Mouse (Mus musculus) left cerebral cortex, postnatal 36 days (tissue): ENCODE results near the gene Rfx2. TPM values are rescaled to one million over a fixed set of nuclear protein-coding genes. Genes with fewer than 3 reads are reported as not detected.

Experiments
- DNase-seq, 2 experiments: peaks; one replicate each; pipeline ENCODE4 v3.0.0; 2021 to 2022; ENCODE audit warnings: low spot score in 2 of 2, mixed read lengths in 1 of 2
- intact Hi-C: fragments of 180-260 bp; cut with DNase I; formaldehyde crosslinking; loops from one replicate; pipeline ENCODE4 v1.15.1; 2025
- total RNA-seq, 2 experiments: library from RNA; stranded (reverse); gene quantifications; 2 replicates each; pipeline ENCODE4 v1.2.3; 2021

Rfx2 gene
- total RNA-seq, 2 experiments from 2014 or later: 2.7 to 2.9 TPM

GRCm38 (mm10) chr17:56793614-56794319 lies 37.0 kb downstream of the Rfx2 start:
- intact Hi-C loops: no loop called here
- DNase-seq: no peak

GRCm38 (mm10) chr17:56792588-56792987 lies 38.2 kb downstream of the Rfx2 start:
- intact Hi-C loops: no loop called here
- DNase-seq: no peak

- DNase-seq: no peak
- intact Hi-C loops: no loop called here
Measured at GRCm38 (mm10) chr17:56789286-56789685, 41.5 kb downstream of the Rfx2 start.

GRCm38 (mm10) chr17:56788886-56789285 lies 41.9 kb downstream of the Rfx2 start:
- no peak for DNase-seq
- intact Hi-C loops: no loop called here

DNA sequence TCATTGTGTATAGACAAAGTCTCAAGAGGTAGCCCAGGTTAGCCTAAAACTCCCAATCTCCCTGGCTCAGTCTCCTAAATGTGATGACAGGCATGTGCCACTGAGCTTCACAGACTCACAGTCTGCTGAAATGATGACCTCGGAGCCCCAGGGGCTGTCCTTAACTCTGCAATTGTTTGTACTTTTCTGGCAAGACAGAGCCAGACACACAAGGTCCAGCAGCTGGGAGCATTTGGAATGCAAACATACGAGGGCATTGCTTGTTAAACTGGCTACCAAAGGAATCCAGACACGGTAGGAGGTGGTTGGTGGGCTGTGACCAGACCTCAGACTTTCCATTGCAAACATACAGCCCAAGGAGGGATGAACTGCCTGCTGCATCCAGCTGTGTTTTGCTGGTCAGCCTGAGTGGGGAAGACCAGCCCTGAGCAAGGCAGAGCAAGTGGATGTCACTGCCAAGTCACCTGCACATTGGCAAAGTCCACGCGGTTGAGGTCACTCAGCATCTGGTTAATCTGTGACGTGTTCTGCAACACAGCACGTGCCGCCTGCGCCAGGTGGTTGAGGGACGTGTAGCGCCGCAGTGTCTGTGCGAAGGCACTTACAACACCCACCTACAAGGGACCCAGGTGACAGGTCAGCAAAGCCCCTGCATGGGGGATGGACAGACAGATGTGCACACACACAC lies 50.4 kb downstream of the Rfx2 start:
- no peak for DNase-seq
- intact Hi-C loops: no loop called here

GRCm38 (mm10) chr17:56778779-56779362 lies 51.9 kb downstream of the Rfx2 start:
- DNase-seq: no peak
- intact Hi-C loops: no loop called here

GRCm38 (mm10) chr17:56777568-56777967 lies 53.2 kb downstream of the Rfx2 start:
- DNase-seq: no peak
- intact Hi-C loops: no loop called here

- no peak for DNase-seq
- intact Hi-C loops: no loop called here
Measured at GRCm38 (mm10) chr17:56769950-56770349, 60.9 kb downstream of the Rfx2 start, which contains the start of gene Prr22. Prr22 (plus strand) TSS chr17:56770250.

GRCm38 (mm10) chr17:56768941-56769340 lies 61.9 kb downstream of the Rfx2 start:
- no peak for DNase-seq
- intact Hi-C loops: no loop called here

GRCm38 (mm10) chr17:56767531-56768135 lies 63.2 kb downstream of the Rfx2 start:
- DNase-seq: no peak
- intact Hi-C loops: no loop called here

DNA sequence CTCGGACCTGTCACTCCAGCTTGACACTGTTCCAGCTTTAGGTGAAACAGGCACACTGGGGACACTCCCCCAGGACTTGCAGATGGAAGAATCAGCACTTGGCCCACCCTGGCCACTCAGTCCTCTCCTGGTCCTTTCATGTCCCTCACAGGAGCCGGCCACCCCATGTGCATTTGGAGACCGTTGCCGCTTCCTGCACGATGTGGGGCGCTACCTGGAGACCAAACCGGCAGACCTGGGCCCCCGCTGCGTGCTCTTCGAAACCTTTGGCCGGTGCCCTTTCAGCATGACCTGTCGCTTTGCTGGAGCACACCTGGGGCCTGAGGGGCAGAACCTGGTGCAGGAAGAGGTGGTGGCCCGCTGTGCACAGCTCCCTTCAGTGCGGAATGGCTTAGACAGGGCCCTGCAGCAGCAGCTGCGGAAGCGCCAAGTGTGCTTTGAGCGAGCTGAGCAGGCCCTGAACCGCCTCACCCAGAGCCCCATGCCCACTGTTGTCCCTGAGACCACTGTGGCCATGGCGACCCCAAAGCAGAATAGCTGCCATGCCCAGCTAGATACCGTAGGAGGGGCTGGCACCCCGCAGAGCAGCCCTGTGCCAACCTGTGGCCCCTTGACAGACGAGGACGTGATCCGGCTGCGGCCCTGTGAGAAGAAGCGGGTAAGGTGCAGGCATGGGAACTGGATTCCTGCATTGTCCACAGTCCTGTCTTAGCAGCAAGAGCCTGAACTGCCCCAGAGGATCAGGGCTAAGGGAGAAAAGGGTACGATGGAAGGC lies 64.0 kb downstream of the Rfx2 start:
- intact Hi-C loops: no loop called here
- no peak for DNase-seq

- intact Hi-C loops: no loop called here
- DNase-seq: no peak
Measured at GRCm38 (mm10) chr17:56765431-56765830, 65.4 kb downstream of the Rfx2 start.

DNA sequence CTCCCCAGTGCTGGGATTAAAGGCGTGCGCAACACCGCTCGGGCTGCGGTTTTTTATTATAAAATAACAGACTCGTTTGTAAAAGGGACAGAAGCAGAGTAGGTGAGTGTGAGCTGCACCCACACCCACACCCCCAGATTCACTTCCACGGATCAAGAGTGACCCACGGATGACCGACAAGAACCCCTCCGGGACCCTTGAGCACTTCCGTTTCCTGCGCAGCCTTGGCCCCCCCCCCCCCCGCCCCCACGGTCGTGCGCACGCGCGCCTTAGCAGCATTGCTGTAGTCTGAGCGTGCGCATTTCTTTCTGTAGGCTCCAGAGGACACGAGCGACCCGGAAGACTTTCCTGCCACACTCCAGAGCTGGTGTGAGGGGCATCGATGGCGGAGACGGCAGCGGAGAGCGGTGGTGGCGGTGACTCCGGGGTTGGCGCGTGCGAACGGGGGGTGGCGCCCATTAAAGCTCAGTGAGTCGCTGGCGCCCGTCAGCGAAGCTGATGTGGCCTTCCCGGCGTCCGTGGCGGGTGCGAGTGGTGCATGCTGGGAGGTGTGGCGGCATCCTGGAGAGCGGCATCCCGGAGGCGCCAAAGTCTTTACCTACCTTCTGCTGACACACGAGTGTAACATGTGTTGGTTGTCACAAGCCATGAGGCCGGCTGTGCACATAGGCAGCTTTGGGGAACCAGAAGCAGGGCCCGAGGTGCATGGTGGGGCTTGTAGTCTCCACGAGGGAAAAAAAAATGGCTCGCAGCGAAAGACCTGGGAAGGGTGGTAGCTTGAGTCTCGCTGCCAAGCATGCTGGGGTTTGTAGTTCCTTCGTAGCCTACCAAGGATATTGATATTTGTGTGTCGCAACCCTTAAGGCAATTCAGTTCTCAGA lies 66.1 kb downstream of the Rfx2 start, which contains the start of gene Dus3l:
TSS of gene Dus3l (plus strand) at position 284 of the 881 bp plus-strand sequence.
- intact Hi-C loops: loop anchor here (5.0 kb wide), 2 partner anchors 92 to 152 kb away; partner anchors contain the start of genes Ranbp3 and Rpl36

GRCm38 (mm10) chr17:56763741-56764250 lies 67.0 kb downstream of the Rfx2 start:
- intact Hi-C loops: loop anchor here (5.0 kb wide), 2 partner anchors 91 to 151 kb away; partner anchors contain the start of genes Ranbp3 and Rpl36
- DNase-seq: no peak

More for the DNA sequence above, 66.1 kb downstream of the Rfx2 start, which contains the start of gene Dus3l:
- DNase-seq: peak; percentile 94 to 95

- intact Hi-C loops: loop anchor here (5.0 kb wide), 2 partner anchors 91 to 151 kb away; partner anchors contain the start of genes Ranbp3 and Rpl36
- peak; percentile 40 to 56 for DNase-seq
Measured at GRCm38 (mm10) chr17:56762769-56763731, 67.8 kb downstream of the Rfx2 start.

- peak; percentile 85 to 88 for DNase-seq
Measured at GRCm38 (mm10) chr17:56761991-56762410, 68.8 kb downstream of the Rfx2 start.

DNA sequence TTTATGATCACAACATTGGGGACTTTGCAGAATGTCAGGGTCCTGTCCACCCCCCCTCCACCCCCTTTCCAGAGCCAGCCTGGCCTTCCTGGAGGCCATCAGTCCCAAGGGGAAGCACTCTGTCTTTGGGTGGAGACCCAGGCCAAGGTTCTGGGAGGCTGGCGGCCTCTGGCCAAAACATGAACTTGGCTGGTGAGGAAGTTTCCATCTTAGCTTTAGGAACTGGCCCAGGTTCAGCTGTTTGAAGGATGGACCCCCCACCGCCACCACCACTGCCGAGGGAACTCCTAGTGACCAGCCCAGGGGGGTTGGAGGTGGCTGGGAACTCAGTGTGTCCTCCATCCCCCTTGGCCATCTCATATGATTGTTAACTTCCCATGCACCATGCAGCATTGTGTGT lies 69.7 kb downstream of the Rfx2 start:
- intact Hi-C loops: loop anchor here (5.0 kb wide), 2 partner anchors 89 to 149 kb away; partner anchors contain the start of genes Ranbp3 and Rpl36
- DNase-seq: no peak

More at GRCm38 (mm10) chr17:56761991-56762410, 68.8 kb downstream of the Rfx2 start:
- intact Hi-C loops: loop anchor here (5.0 kb wide), 2 partner anchors 90 to 150 kb away; partner anchors contain the start of genes Ranbp3 and Rpl36
